Mouse (Mus musculus) liver, adult 2 months (tissue): Measurements from ENCODE around the gene Negr1.

ENCODE experiments used
- CTCF ChIP-seq: fragments of 200-500 bp; IDR thresholded peaks from 2 replicates; pipeline ENCODE4 v1.5.1; 2011; ENCODE audit warnings: low read depth, low read length, control low read depth
- POLR2A ChIP-seq: fragments of 200-500 bp; IDR thresholded peaks from 2 replicates; pipeline ENCODE4 v1.6.1; 2011; ENCODE audit warnings: low read length, control low read depth; ENCODE audit not compliant: insufficient read depth; ENCODE audit errors: extremely low read depth

DNA sequence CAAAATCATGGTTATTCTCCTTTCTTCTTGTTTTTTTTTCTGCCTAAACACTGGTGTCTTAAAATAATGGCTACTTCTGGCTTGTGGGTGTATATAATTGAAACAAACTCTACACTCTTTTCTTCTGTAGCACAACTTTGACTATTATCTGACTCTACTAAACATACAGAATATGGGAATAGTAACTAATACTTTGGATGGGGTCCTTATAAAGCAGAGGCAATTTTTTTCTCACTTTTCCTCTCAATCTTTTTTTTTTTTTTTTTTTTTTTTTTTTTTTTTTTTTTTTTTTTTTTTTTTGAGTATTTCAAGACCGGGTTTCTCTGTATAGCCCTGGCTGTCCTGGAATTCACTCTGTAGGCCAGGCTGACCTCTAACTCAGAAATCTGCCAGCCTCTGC lies 772.6 kb downstream of the Negr1 start:
- no peak for TF ChIP-seq CTCF
- TF ChIP-seq POLR2A, result no peak
